Mouse (Mus musculus): Measurements from ENCODE around the gene Zbtb45. TPM values are rescaled to one million over a fixed set of nuclear protein-coding genes. Genes with fewer than 3 reads are reported as not detected.

Zbtb45 gene
- total RNA-seq, 1 experiment from 2014 or later = 5.4 TPM

GRCm38 (mm10) chr7:13037366-13037765 is 27.5 kb upstream of the Zbtb45 start:
- no peak for ATAC-seq (replicated peaks in 1 of 2; ENCODE audit: insufficient read depth in 1 of 2, low FRiP score in 2 of 2, low TSS enrichment in 1 of 2, low read depth in 1 of 2, poor library complexity in 2 of 2, severe bottlenecking in 2 of 2)

DNA sequence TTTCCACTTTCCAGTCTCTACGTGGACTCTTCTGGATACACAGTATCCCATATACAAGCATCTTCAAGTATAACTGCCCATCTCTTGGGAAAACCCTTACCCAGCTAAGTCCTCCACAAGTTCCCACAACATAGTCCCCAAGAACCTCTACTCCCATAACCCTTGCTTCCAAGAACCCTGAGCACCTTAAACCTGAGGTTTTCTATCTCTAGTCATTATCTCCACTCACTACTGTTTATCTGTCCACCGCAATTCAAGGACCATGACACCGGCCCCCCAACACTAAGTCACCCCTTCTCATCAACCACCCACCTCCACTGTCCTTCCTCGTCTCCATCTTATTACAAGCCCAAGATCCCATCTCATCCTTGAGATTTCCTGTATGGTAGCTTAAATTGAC is 27.0 kb upstream of the Zbtb45 start:
- no peak for ATAC-seq (replicated peaks in 1 of 2; ENCODE audit: insufficient read depth in 1 of 2, low FRiP score in 2 of 2, low TSS enrichment in 1 of 2, low read depth in 1 of 2, poor library complexity in 2 of 2, severe bottlenecking in 2 of 2)

DNA sequence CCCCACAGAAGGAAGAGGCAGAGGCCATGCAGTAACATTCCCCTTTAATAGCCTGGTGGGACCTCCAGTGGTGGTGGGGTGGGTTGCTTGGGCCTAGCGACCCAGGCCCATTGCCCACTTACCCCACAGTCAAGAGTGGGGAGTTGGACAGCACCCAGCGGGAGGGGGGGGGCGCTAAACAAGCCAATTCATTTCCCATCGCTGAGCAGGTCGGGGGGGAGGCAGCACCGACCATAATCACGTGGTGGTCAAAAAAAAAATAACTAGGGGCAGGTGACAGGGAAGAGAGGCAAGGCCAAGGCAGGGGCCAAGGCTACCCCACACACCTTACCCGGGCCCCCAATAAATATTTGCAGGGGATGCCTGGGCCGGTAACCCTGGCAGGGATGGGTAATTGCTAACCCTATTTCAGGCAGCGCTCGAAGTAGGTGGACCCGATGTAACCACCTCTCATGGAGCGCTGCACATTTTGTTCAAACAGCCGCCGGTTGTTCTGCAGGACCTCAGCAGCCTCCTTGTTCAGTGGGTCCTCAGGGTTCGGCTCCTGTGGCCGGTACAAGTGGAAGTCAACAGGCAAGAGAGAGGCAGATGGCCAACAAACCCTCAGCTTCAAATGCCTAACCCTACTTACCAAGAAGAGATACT is 25.5 kb upstream of the Zbtb45 start:
- ATAC-seq (replicated peaks in 1 of 2; ENCODE audit: insufficient read depth in 1 of 2, low FRiP score in 2 of 2, low TSS enrichment in 1 of 2, low read depth in 1 of 2, poor library complexity in 2 of 2, severe bottlenecking in 2 of 2) = no peak

GRCm38 (mm10) chr7:13034148-13034977 is 24.5 kb upstream of the Zbtb45 start, which contains the start of gene Chmp2a:
Chmp2a (minus strand) TSS chr7:13034807.
- peak; percentile 67 to 68 for ATAC-seq (replicated peaks in 1 of 2; ENCODE audit: insufficient read depth in 1 of 2, low FRiP score in 2 of 2, low TSS enrichment in 1 of 2, low read depth in 1 of 2, poor library complexity in 2 of 2, severe bottlenecking in 2 of 2)

GRCm38 (mm10) chr7:13033451-13034147 is 23.8 kb upstream of the Zbtb45 start:
- no peak for ATAC-seq (replicated peaks in 1 of 2; ENCODE audit: insufficient read depth in 1 of 2, low FRiP score in 2 of 2, low TSS enrichment in 1 of 2, low read depth in 1 of 2, poor library complexity in 2 of 2, severe bottlenecking in 2 of 2)

DNA sequence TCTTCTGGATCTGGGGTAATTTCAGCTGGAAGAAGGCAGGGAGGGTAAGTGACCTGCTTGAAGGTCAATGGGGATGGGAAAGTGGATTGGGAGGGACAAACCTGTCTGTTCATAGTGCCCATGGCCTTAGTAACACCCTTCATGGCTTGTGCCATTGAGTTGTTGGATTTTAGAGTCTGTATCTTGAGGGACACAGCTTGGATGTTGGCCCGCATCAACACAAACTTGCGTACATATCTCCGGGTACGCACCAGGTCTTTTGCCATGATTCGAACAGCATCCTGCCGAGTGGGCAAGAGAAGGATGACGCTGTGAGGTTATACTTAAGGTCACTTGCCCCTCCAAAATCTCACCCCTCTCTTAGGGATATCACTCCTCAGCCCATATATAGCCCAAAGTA is 22.7 kb upstream of the Zbtb45 start:
- ATAC-seq (replicated peaks in 1 of 2; ENCODE audit: insufficient read depth in 1 of 2, low FRiP score in 2 of 2, low TSS enrichment in 1 of 2, low read depth in 1 of 2, poor library complexity in 2 of 2, severe bottlenecking in 2 of 2) = no peak

- no peak for ATAC-seq (replicated peaks in 1 of 2; ENCODE audit: insufficient read depth in 1 of 2, low FRiP score in 2 of 2, low TSS enrichment in 1 of 2, low read depth in 1 of 2, poor library complexity in 2 of 2, severe bottlenecking in 2 of 2)
Observed at GRCm38 (mm10) chr7:13031983-13032382, 22.1 kb upstream of the Zbtb45 start.

- no peak for ATAC-seq (replicated peaks in 1 of 2; ENCODE audit: insufficient read depth in 1 of 2, low FRiP score in 2 of 2, low TSS enrichment in 1 of 2, low read depth in 1 of 2, poor library complexity in 2 of 2, severe bottlenecking in 2 of 2)
Observed at GRCm38 (mm10) chr7:13031069-13031468, 21.2 kb upstream of the Zbtb45 start.

- no peak for ATAC-seq (replicated peaks in 1 of 2; ENCODE audit: insufficient read depth in 1 of 2, low FRiP score in 2 of 2, low TSS enrichment in 1 of 2, low read depth in 1 of 2, poor library complexity in 2 of 2, severe bottlenecking in 2 of 2)
Observed at GRCm38 (mm10) chr7:13028986-13029385, 19.2 kb upstream of the Zbtb45 start.

GRCm38 (mm10) chr7:13025511-13026112 is 15.8 kb upstream of the Zbtb45 start:
- no peak for ATAC-seq (replicated peaks in 1 of 2; ENCODE audit: insufficient read depth in 1 of 2, low FRiP score in 2 of 2, low TSS enrichment in 1 of 2, low read depth in 1 of 2, poor library complexity in 2 of 2, severe bottlenecking in 2 of 2)

- ATAC-seq (replicated peaks in 1 of 2; ENCODE audit: insufficient read depth in 1 of 2, low FRiP score in 2 of 2, low TSS enrichment in 1 of 2, low read depth in 1 of 2, poor library complexity in 2 of 2, severe bottlenecking in 2 of 2) = 0 out of 4 replicates have a peak, but pooled peaks of 1 of the 2 experiments have one; percentile 11
Observed at GRCm38 (mm10) chr7:13024805-13025204, 15.0 kb upstream of the Zbtb45 start.

DNA sequence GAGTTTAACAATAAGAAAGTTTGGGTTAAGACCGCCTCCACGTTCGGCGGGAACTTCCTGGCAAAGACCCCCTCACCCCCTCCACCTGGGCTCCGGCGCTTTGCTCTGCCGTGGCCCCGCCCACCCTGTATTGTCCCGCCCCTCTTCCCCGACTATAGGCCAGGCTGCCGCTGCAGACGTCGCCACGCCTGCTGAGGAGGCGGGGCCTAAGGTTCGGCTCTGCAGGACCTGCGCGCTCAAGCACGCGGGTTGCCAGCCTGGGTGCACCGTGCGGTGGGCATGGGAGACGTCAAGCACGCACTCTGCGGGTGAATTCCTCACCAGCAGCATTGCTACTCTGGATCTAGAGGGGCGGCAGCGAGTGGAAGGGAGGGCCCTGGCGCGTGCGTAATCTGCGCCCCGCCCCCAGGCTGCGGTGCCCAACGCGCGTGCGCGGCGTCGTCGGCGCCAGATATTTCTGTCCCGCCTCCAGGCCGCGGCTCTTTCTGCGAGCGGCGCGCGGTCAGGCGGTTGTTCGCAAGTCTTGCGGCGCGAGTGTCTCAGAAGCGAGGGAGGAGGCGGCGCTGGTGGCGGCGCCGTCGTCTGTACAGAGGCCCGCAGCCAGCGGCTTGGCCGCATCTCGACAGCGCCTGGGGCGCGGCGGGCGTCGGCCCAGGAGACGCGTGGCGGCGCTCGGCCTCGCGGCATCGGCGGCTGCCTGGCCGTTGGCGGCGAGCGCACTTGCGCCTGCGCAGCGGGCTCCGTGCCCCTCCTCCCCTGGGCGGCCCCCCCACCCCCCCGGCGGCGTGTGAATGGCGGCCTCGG is 14.3 kb upstream of the Zbtb45 start:
- ATAC-seq (replicated peaks in 1 of 2; ENCODE audit: insufficient read depth in 1 of 2, low FRiP score in 2 of 2, low TSS enrichment in 1 of 2, low read depth in 1 of 2, poor library complexity in 2 of 2, severe bottlenecking in 2 of 2) = peak; percentile 74 to 76

GRCm38 (mm10) chr7:13022773-13023535 is 13.1 kb upstream of the Zbtb45 start:
- peak; percentile 76 to 78 for ATAC-seq (replicated peaks in 1 of 2; ENCODE audit: insufficient read depth in 1 of 2, low FRiP score in 2 of 2, low TSS enrichment in 1 of 2, low read depth in 1 of 2, poor library complexity in 2 of 2, severe bottlenecking in 2 of 2)

DNA sequence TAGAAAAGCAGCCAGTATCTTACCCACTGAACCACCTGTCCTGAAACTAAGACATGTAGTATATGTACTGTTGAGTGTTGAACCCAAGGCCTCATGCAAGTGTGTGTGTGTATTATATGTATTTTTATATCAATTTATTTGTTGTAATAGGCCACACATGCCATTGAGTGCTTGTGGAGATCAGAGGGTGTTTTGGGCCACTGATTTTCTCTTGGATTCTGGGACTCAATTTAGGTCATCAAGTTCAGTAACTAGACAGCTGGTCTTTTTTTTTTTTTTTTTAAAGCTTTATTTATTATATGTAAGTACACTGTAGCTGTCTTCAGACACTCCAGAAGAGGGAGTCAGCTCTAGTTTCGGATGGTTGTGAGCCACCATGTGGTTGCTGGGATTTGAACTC is 5.4 kb upstream of the Zbtb45 start:
- ATAC-seq (replicated peaks in 1 of 2; ENCODE audit: insufficient read depth in 1 of 2, low FRiP score in 2 of 2, low TSS enrichment in 1 of 2, low read depth in 1 of 2, poor library complexity in 2 of 2, severe bottlenecking in 2 of 2) = no peak

- ATAC-seq (replicated peaks in 1 of 2; ENCODE audit: insufficient read depth in 1 of 2, low FRiP score in 2 of 2, low TSS enrichment in 1 of 2, low read depth in 1 of 2, poor library complexity in 2 of 2, severe bottlenecking in 2 of 2) = no peak
Observed at GRCm38 (mm10) chr7:13014275-13014839, 4.5 kb upstream of the Zbtb45 start.

DNA sequence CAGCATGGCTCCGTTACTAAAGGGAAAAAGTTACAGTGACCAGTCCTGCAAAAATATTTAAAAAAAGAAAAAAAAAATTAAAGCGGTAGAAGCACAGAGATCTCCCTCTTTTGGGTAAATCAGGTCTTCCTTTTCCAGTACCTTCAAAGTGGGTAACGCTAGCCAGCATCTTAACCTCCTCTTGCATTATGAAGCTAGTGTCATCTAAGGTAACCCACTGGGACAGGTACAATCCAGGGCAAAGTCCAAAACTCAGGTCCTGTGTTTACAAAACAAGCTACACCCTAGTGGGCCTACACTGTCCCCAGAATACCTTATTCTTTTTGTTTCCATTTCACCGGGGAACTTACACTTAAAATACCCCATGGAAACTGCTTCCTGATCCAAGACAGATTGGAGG is 3.8 kb upstream of the Zbtb45 start:
- no peak for ATAC-seq (replicated peaks in 1 of 2; ENCODE audit: insufficient read depth in 1 of 2, low FRiP score in 2 of 2, low TSS enrichment in 1 of 2, low read depth in 1 of 2, poor library complexity in 2 of 2, severe bottlenecking in 2 of 2)
